Mouse (Mus musculus) cerebellum, adult 11-12 months (tissue): ENCODE measurements around the gene Slc27a2.
"Not testable (repeated sequence)": the region's sequence is repeated elsewhere in the genome, so short reads cannot be mapped to it uniquely, and the experiment has no call there.

Experiments
- DNase-seq: peaks from one replicate; pipeline ENCODE4 v3.0.0; 2022

Slc27a2 gene

GRCm38 (mm10) chr2:126552357-126553290 lies at the start of gene Slc27a2:
Gene Slc27a2, plus strand, starts transcription at chr2:126552407.
- no peak for DNase-seq

DNA sequence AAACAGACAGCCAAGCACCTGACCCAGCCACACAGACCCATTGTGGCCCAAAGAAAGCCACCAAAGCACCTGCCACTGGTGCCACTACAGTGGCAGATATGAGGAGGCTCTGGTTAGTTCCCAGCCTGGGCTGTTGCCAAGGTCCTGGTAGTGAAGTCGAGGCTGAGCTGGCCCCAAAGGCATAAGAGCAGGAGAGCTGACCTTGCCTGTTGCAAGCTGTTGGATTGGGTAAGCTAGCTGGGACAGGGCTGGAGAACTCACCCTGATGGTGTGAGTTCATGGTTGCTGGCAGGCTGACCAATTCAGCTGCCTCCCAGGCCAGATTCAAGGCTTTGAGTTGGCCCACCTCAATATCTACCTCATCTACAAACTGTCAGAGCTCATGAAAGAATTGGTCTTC lies 47.1 kb upstream of the Slc27a2 start:
- no peak for DNase-seq

DNA sequence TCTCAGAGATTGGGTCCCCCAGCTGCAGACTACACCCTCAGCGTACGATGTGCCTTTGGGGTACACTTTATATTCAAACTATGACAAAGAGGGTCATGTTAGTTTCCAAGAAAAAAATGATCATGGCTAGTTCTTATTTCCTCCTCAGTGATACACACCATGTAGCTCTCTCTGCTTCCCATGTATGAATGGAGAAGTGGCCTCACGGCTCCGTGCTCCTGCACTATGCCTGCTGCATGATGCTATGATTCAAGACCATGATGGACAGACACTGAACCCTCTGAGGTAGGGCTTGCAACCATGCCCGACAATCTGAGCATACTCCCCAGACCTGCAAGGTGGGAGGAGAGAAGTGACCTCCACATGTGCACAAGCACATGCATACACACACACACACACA lies 44.7 kb upstream of the Slc27a2 start:
- DNase-seq = no peak

DNA sequence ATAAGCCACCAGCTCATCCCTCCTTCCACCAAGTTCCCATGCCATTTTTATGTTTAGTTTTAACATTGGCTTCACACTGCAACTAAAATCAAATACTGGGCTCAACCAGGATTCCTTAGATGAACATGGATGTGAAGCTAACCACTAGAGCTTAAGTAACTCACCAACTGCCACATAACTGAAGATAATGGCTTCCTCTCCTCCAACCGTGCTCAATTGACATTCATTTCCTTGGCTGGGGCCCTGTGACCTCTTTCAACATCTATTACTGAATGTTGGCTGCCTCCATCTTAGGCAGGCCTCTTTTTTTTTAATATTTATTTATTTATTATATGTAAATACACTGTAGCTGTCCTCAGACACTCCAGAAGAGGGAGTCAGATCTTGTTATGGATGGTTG lies 44.0 kb upstream of the Slc27a2 start:
- DNase-seq = no peak

- no peak for DNase-seq
Measured at GRCm38 (mm10) chr2:126515069-126515826, 37.0 kb upstream of the Slc27a2 start.

GRCm38 (mm10) chr2:126519872-126520581 lies 32.2 kb upstream of the Slc27a2 start:
- DNase-seq = no peak

GRCm38 (mm10) chr2:126520828-126521227 lies 31.4 kb upstream of the Slc27a2 start:
- no peak for DNase-seq

GRCm38 (mm10) chr2:126521471-126521870 lies 30.7 kb upstream of the Slc27a2 start:
- no peak for DNase-seq

DNA sequence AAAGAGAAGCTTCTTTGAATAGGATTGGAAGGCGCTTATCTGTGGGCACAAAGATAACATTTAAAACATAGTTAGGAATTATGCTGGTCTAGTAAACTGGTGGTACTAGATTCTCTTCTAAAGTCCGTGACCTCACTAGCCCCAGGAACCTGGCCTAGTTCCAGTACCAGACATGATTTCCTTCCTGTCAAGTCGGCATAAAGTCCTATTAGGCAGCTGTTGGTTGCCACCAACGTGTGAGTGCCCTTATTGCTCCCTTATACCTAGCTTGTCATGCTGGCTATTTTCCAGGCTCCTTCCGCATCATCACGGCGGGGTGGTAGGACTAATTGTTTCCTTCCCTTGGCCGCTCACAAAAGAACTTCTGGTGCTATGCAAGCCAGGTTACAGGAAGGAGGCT lies 30.2 kb upstream of the Slc27a2 start:
- DNase-seq = no peak

- DNase-seq = not testable (repeated sequence)
Measured at GRCm38 (mm10) chr2:126523101-126523745, 29.0 kb upstream of the Slc27a2 start.

- DNase-seq = no peak
Measured at GRCm38 (mm10) chr2:126524271-126524670, 27.9 kb upstream of the Slc27a2 start.

DNA sequence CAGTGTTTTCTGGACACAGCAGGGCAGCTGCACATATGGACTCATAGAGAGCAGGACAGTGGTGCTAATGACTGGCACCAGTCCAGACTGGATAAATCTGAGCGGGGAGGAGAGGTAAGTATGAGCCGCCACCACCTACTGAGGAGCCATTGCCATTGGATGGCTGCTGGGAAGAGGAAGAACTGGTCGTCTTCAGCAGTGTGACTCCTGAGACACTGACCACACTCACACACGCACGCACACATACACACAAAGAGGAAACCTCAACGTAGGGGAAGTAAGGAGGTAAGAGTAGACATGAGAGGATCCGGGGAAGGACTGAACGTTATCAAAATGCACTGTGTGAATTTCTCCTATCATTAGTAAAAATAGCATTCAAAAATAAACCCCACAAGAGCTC lies 24.7 kb upstream of the Slc27a2 start:
- DNase-seq = no peak

- no peak for DNase-seq
Measured at GRCm38 (mm10) chr2:126530581-126530980, 21.6 kb upstream of the Slc27a2 start.

DNA sequence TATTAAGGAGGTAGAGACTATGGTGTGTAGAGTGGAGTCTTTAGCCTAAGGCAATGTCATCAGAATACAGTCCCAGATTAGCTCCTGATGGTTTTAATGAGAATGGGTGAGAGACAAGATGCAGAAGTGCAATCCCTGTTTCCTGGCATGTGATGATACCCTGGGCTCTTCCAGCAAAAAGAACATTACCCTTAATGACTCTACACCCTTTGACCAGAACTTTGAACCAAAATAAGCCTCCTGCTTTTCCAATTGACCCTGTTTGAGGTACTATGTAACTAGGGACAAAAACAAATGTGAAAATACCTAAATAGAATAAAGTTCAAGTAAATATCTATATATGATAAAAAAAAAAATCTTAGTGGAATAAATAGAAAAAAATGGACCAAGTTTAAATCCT lies 14.6 kb upstream of the Slc27a2 start:
- DNase-seq = no peak

- no peak for DNase-seq
Measured at GRCm38 (mm10) chr2:126540390-126540925, 11.7 kb upstream of the Slc27a2 start.

- DNase-seq = no peak
Measured at GRCm38 (mm10) chr2:126542211-126542610, 10.0 kb upstream of the Slc27a2 start.

GRCm38 (mm10) chr2:126545297-126545696 lies 6.9 kb upstream of the Slc27a2 start:
- no peak for DNase-seq

DNA sequence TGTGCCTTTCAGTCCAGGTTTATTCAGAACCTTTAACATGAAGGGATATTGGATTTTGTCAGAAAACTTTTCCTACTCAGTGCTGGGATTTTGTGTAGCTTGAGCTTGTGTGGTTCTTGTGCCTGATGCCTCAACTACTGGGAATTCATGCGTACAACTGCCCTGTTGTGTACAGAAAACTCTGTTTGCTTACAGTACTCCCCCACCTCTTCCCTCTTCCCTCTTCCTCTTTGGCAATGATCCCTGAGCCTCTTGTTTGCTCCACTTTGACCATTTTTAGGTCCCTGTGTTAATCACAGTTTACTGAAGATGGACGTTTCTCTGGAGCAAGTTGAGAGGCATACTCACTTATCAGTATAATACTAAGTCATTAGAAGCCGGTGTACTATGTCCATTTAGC lies 5.8 kb upstream of the Slc27a2 start:
- no peak for DNase-seq

DNA sequence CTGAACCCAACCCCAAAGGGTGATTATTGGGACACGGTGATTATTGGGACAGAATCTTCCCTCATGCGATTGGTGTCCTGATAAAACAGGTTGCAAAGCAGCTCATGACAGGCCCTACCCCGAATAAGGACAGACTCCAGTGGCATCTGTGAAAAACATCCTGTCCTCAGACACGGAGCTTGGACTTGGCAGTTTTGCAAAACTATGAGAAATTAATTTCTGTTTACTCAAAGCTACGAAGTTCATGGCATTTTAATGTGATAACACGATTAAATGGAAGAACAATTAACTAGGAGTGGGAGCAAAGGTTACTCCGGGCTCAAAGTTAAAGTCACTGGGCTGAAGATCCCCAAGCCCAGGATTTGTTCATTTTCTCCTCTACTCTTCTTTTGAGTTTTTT lies 2.5 kb upstream of the Slc27a2 start:
- no peak for DNase-seq

DNA sequence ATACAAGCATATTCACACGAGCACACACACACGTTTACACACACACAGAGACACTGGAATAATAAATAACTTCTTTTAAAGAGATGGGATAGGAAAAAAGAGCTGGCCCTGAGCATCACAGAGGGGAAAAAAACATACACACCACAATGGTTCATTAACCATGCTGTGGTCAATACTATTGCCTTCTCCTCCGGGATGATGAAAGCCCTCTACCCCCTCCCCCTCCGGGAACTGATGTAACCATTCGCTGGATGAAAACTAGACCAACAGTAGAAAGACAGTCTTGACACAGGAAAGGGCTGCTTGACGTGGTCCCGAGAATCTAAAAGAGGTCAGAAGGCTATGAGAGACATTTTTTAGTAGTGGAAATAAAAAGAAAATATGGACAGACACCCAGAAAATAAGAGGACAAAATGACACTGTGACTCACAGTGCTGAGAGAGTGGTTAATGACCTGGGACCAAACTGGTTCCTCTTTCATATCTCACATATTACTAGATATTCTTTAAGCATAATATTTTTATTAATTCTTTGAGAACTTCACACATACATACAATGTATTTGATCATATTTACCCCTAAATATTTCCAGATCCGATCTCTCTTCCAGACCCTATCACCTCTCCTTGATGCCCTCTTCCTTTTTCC lies 840 bp upstream of the Slc27a2 start:
- no peak for DNase-seq

GRCm38 (mm10) chr2:126551896-126552295 lies 311 bp upstream of the Slc27a2 start:
- DNase-seq = no peak

- DNase-seq = no peak
Measured at GRCm38 (mm10) chr2:126553291-126553639, 1.1 kb downstream of the Slc27a2 start.
